Mouse (Mus musculus) heart, embryonic 13.5 days (tissue): ENCODE measurements at regions not wholly inside any gene's neighbourhood (a gene's known extent, or its start where the extent isn't known, plus 50 kb on each side); places are given as distances from the start of the nearest gene placed in this dataset.
A peak's percentile ranks its signal among the peaks of the same experiment; 100 is the strongest.
"Not testable (repeated sequence)": the region's sequence is repeated elsewhere in the genome, so short reads cannot be mapped to it uniquely, and the experiment has no call there.

ENCODE experiments used
- ATAC-seq: fragments of 200-750 bp; cut with Nextera tagmentation; 2 replicates; pipeline ENCODE4 v1.8.0; 2017; ENCODE audit warnings: moderate TSS enrichment; ENCODE audit not compliant: insufficient number of reproducible peaks, low FRiP score, low TSS enrichment; ENCODE audit errors: extremely low read depth
- H3K27ac ChIP-seq: fragments of 300-500 bp; sonication (generic); replicated peaks from 2 replicates; pipeline ENCODE4 v1.5.1; 2015; ENCODE audit warnings: moderate library complexity, mild to moderate bottlenecking, inconsistent platforms
- H3K27me3 ChIP-seq: fragments of 300-500 bp; sonication (generic); replicated peaks from 2 replicates; pipeline ENCODE4 v1.6.1; 2015; ENCODE audit warnings: mild to moderate bottlenecking, inconsistent platforms
- H3K36me3 ChIP-seq: fragments of 300-500 bp; sonication (generic); 2 replicates; pipeline ENCODE4 v1.6.1; 2015; ENCODE audit warnings: mild to moderate bottlenecking, inconsistent platforms
- H3K4me1 ChIP-seq: fragments of 300-500 bp; sonication (generic); 2 replicates; pipeline ENCODE4 v1.6.1; 2015; ENCODE audit warnings: inconsistent platforms
- H3K4me2 ChIP-seq: fragments of 300-500 bp; sonication (generic); 2 replicates; pipeline ENCODE4 v1.6.1; 2015; ENCODE audit warnings: inconsistent platforms, mild to moderate bottlenecking, moderate library complexity
- H3K4me3 ChIP-seq: fragments of 300-500 bp; sonication (generic); 2 replicates; pipeline ENCODE4 v1.5.1; 2015; ENCODE audit warnings: moderate library complexity, mild to moderate bottlenecking, inconsistent platforms
- H3K9ac ChIP-seq: fragments of 300-500 bp; sonication (generic); 2 replicates; pipeline ENCODE4 v1.6.1; 2015; ENCODE audit warnings: inconsistent platforms, mild to moderate bottlenecking, moderate library complexity
- H3K9me3 ChIP-seq: fragments of 300-500 bp; sonication (generic); 2 replicates; pipeline ENCODE4 v1.6.1; 2016; ENCODE audit warnings: inconsistent platforms
- WGBS: fragments of 180-500 bp; shearing (Covaris S2); methylation state at CpG from one replicate; pipeline ENCODE4 v1.1.7; 2015; ENCODE audit warnings: mixed read lengths; 5-methylcytosine and 5-hydroxymethylcytosine counted together

GRCm38 (mm10) chr10:91443321-91443720 is 262.2 kb upstream of the Tmpo start:
- Histone ChIP-seq H3K27ac (peak overlapping the region; percentile 89), H3K9ac (no peak overlapping the region), H3K4me1 (peaks cover 38% of the 10 kb centered on the region), H3K27me3 (no peaks in the 10 kb centered on the region), H3K9me3 (no peaks in the 10 kb centered on the region), H3K36me3 (no peaks in the 10 kb centered on the region), H3K4me3 (no peak overlapping the region), H3K4me2 (no peak overlapping the region)
- peak; percentile 71 for ATAC-seq
- 10% methylated on average over 2 of the region's 2 CpGs for WGBS

GRCm38 (mm10) chr10:91440051-91440450 is 258.9 kb upstream of the Tmpo start:
- WGBS, result 59% methylated on average over 3 of the region's 3 CpGs
- Histone ChIP-seq H3K27me3 (no peaks in the 10 kb centered on the region), H3K4me3 (no peak overlapping the region), H3K27ac (no peak overlapping the region), H3K9me3 (no peaks in the 10 kb centered on the region), H3K4me2 (no peak overlapping the region), H3K36me3 (no peaks in the 10 kb centered on the region), H3K4me1 (peaks cover 48% of the 10 kb centered on the region), H3K9ac (no peak overlapping the region)
- no peak for ATAC-seq

GRCm38 (mm10) chr10:91437917-91438316 is 256.8 kb upstream of the Tmpo start:
- no peaks in the 10 kb centered on the region for H3K36me3 ChIP-seq
- peaks cover 47% of the 10 kb centered on the region for H3K4me1 ChIP-seq
- H3K4me2 ChIP-seq, result no peak overlapping the region
- 86% methylated on average over 5 of the region's 5 CpGs for WGBS
- no peak for ATAC-seq
- no peak overlapping the region for H3K9ac ChIP-seq
- H3K27me3 ChIP-seq, result no peaks in the 10 kb centered on the region
- H3K27ac ChIP-seq, result no peak overlapping the region
- no peaks in the 10 kb centered on the region for H3K9me3 ChIP-seq
- H3K4me3 ChIP-seq, result no peak overlapping the region

DNA sequence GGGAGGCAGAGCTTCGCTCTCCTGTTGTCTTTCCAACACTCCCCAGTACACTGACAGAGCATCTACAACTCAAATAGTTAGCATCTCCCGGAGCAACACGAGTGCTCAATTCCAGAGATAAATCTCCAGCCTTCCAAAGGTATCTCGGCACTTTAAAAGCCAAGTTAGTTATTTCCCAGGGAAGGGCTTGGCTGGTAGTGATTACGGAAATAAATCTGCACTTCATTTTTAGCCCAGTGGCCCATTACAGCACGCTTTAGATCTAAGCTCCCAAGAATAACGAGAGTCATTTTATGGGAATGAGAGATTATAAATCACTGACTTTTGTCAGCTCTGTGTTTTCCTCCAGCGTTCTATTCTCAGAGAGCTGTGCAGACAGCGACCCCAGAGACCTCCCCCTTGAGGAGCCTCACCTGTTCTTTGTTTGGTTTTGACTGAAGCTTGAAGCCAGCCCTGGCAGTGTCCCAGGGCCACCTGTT is 255.0 kb upstream of the Tmpo start:
- Histone ChIP-seq H3K4me1 (peaks cover 38% of the 10 kb centered on the region), H3K4me3 (no peak overlapping the region), H3K27me3 (no peaks in the 10 kb centered on the region), H3K4me2 (peak overlapping the region; percentile 14; the same call in 1 of the 2 replicates), H3K9me3 (no peaks in the 10 kb centered on the region), H3K36me3 (no peaks in the 10 kb centered on the region), H3K27ac (peak overlapping the region; percentile 55), H3K9ac (no peak overlapping the region)
- WGBS, result 25% methylated on average over 9 of the region's 9 CpGs
- ATAC-seq, result no peak

- 34% methylated on average over 5 of the region's 5 CpGs for WGBS
- Histone ChIP-seq H3K4me2 (peak overlapping the region; percentile 45), H3K27ac (peak overlapping the region; percentile 13; the same call in 1 of the 2 replicates), H3K36me3 (no peaks in the 10 kb centered on the region), H3K4me1 (peaks cover 29% of the 10 kb centered on the region), H3K9me3 (no peaks in the 10 kb centered on the region), H3K4me3 (no peak overlapping the region), H3K27me3 (no peaks in the 10 kb centered on the region), H3K9ac (peak overlapping the region; percentile 8; the same call in 1 of the 2 replicates)
- ATAC-seq, result no peak
Observed at GRCm38 (mm10) chr10:91430281-91430680, 249.2 kb upstream of the Tmpo start.

DNA sequence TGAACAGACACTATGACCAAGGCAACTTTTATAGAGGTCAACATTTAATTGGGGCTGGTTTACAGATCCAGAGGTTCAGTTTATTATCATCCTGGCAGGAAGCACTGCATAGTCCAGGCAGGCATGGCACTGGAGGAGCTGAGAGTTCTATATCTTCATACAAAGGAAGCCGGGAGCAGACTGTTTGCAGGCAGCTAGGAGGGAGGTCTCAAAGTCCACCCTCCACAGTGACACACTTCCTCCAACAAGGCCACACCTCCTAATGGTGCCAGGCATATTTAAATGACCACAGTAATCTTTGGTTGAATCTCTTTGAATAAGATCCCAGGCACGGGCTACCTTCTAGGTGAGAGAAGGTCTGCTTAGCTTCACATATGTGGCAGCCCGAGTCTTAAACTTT is 245.5 kb upstream of the Tmpo start:
- no peaks in the 10 kb centered on the region for H3K9me3 ChIP-seq
- H3K4me2 ChIP-seq, result no peak overlapping the region
- no peak overlapping the region for H3K4me3 ChIP-seq
- no peaks in the 10 kb centered on the region for H3K36me3 ChIP-seq
- no peak overlapping the region for H3K27ac ChIP-seq
- H3K9ac ChIP-seq, result no peak overlapping the region
- H3K4me1 ChIP-seq, result peaks cover 23% of the 10 kb centered on the region
- no peaks in the 10 kb centered on the region for H3K27me3 ChIP-seq
- WGBS, result 68% methylated on average over 3 of the region's 3 CpGs
- ATAC-seq, result no peak

DNA sequence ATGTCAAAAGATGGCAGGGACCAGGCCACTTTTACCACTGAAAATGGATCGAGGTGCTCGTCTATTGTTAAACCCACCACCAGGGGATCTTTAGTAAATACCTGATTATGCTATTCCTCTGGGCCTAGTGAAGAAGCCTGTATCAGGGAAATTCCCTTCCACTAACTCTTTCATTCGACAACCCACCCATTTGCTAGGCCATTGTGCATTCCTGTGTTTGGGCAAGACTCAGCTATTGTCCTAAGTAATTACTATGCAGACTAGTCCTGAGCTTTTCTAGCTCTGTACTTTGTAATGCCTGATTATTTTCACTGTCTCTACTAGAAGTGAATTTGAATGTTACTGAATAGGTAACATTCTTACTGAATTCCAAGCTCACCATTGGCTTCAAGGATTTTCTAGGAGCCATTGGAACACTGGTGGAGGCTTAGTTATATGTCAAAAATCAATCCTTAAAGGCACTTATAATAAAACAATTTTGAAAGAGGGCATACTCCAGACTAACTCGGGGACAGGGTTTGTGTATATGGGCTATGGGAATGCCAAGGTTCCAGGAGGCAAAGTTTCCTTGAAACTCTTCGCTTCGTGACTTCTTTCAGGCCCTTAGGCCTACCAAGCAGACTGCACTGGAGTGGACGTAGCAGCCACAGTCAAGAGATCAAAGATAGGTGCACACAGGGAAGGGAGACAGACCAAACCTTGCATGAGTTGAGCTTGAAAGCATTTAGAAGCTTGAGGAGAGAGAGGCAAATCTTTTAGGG is 244.7 kb upstream of the Tmpo start:
- H3K36me3 ChIP-seq, result not testable (repeated sequence)
- 78% methylated on average over 7 of the region's 7 CpGs for WGBS

GRCm38 (mm10) chr10:91424786-91425185 is 243.7 kb upstream of the Tmpo start:
- WGBS, result 43% methylated on average over 5 of the region's 5 CpGs
- no peaks in the 10 kb centered on the region for H3K36me3 ChIP-seq

More for the DNA sequence above, 244.7 kb upstream of the Tmpo start:
- not testable (repeated sequence) for H3K27me3 ChIP-seq, H3K9me3 ChIP-seq, H3K4me2 ChIP-seq, H3K27ac ChIP-seq, H3K4me3 ChIP-seq, ATAC-seq, H3K9ac ChIP-seq
- peaks cover 19% of the 10 kb centered on the region for H3K4me1 ChIP-seq

GRCm38 (mm10) chr10:91387255-91387654 is 206.1 kb upstream of the Tmpo start:
- ATAC-seq, result no peak
- H3K4me3 ChIP-seq, result no peak overlapping the region
- no peak overlapping the region for H3K27ac ChIP-seq
- H3K36me3 ChIP-seq, result no peaks in the 10 kb centered on the region
- no peak overlapping the region for H3K4me2 ChIP-seq
- no peak overlapping the region for H3K9ac ChIP-seq
- WGBS, result 55% methylated on average over 3 of the region's 3 CpGs
- H3K4me1 ChIP-seq, result no peaks in the 10 kb centered on the region
- H3K9me3 ChIP-seq, result no peaks in the 10 kb centered on the region
- no peaks in the 10 kb centered on the region for H3K27me3 ChIP-seq

More at GRCm38 (mm10) chr10:91424786-91425185, 243.7 kb upstream of the Tmpo start:
- Histone ChIP-seq H3K9ac (no peak overlapping the region), H3K9me3 (no peaks in the 10 kb centered on the region), H3K27ac (no peak overlapping the region), H3K4me2 (no peak overlapping the region), H3K4me1 (peaks cover 8% of the 10 kb centered on the region), H3K4me3 (no peak overlapping the region), H3K27me3 (no peaks in the 10 kb centered on the region)
- ATAC-seq, result no peak

- ATAC-seq, result no peak
Observed at GRCm38 (mm10) chr10:91384372-91384771, 203.3 kb upstream of the Tmpo start.

GRCm38 (mm10) chr10:91376683-91377082 is 195.6 kb upstream of the Tmpo start:
- H3K36me3 ChIP-seq, result no peaks in the 10 kb centered on the region
- 80% methylated on average over 3 of the region's 3 CpGs for WGBS
- H3K27me3 ChIP-seq, result no peaks in the 10 kb centered on the region
- H3K4me3 ChIP-seq, result no peak overlapping the region
- H3K4me1 ChIP-seq, result no peaks in the 10 kb centered on the region
- H3K9ac ChIP-seq, result no peak overlapping the region
- no peak for ATAC-seq
- no peaks in the 10 kb centered on the region for H3K9me3 ChIP-seq
- H3K27ac ChIP-seq, result no peak overlapping the region
- H3K4me2 ChIP-seq, result no peak overlapping the region

More at GRCm38 (mm10) chr10:91384372-91384771, 203.3 kb upstream of the Tmpo start:
- Histone ChIP-seq H3K27me3 (no peaks in the 10 kb centered on the region), H3K36me3 (no peaks in the 10 kb centered on the region), H3K27ac (no peak overlapping the region), H3K4me3 (no peak overlapping the region), H3K9ac (no peak overlapping the region), H3K4me1 (no peaks in the 10 kb centered on the region), H3K9me3 (no peaks in the 10 kb centered on the region), H3K4me2 (no peak overlapping the region)
- WGBS, result 46% methylated on average over 2 of the region's 2 CpGs

- H3K9ac ChIP-seq, result no peak overlapping the region
- WGBS, result 100% methylated on average over 1 of the region's 1 CpGs
Observed at GRCm38 (mm10) chr10:91367488-91367887, 186.4 kb upstream of the Tmpo start.

More at GRCm38 (mm10) chr10:91367488-91367887, 186.4 kb upstream of the Tmpo start:
- no peak for ATAC-seq
- H3K9me3 ChIP-seq, result no peaks in the 10 kb centered on the region
- no peak overlapping the region for H3K4me2 ChIP-seq
- H3K4me1 ChIP-seq, result no peaks in the 10 kb centered on the region
- H3K27me3 ChIP-seq, result no peaks in the 10 kb centered on the region
- no peaks in the 10 kb centered on the region for H3K36me3 ChIP-seq
- no peak overlapping the region for H3K4me3 ChIP-seq
- no peak overlapping the region for H3K27ac ChIP-seq
